Mouse (Mus musculus): ENCODE data around the gene Gm21830. TPM values are rescaled to one million over a fixed set of nuclear protein-coding genes. Genes with fewer than 3 reads are reported as not detected.
"Not testable (repeated sequence)": the region's sequence is repeated elsewhere in the genome, so short reads cannot be mapped to it uniquely, and the experiment has no call there.

The Gm21830 gene
- not detected in 2 replicates for polyA plus RNA-seq (2015; fragmentation: Nextera tagmentation; extraction: Ambion mirVana)

- not testable (repeated sequence) for H3K4me1 ChIP-seq (ENCODE audit: insufficient read depth, low read length); ATAC-seq (ENCODE audit: low FRiP score, low TSS enrichment)
- no CpG with 5 or more reads among the region's 1 CpGs for WGBS
These were observed at the start of gene Gm21830 for GRCm38 (mm10) chr2:67413425-67413824. Gene Gm21830 (plus strand): TSS chr2:67413725.

GRCm38 (mm10) chr2:67364506-67364905 is 49.0 kb upstream of the Gm21830 start:
- H3K27ac ChIP-seq (ENCODE audit: low read length): no peak overlapping the region
- H3K4me1 ChIP-seq (ENCODE audit: insufficient read depth, low read length): no peaks in the 10 kb centered on the region
- H3K4me2 ChIP-seq (replicated peaks; ENCODE audit: low read depth, low read length): no peak overlapping the region
- 74% methylated on average over 2 of the region's 2 CpGs for WGBS
- H3K36me3 ChIP-seq (ENCODE audit: insufficient read depth, low read length): no peaks in the 10 kb centered on the region
- H3K9me3 ChIP-seq (ENCODE audit: low read length): no peaks in the 10 kb centered on the region
- ATAC-seq (ENCODE audit: low FRiP score, low TSS enrichment): no peak
- H3K4me3 ChIP-seq (ENCODE audit: low read length): no peak overlapping the region
- H3K9ac ChIP-seq (replicated peaks; ENCODE audit: low read length): no peak overlapping the region
- H3K27me3 ChIP-seq (ENCODE audit: insufficient read depth, low read length): no peaks in the 10 kb centered on the region

More at GRCm38 (mm10) chr2:67413425-67413824, at the start of gene Gm21830:
- not testable (repeated sequence) for H3K9ac ChIP-seq (replicated peaks; ENCODE audit: low read length); H3K27me3 ChIP-seq (ENCODE audit: insufficient read depth, low read length); H3K9me3 ChIP-seq (ENCODE audit: low read length); H3K27ac ChIP-seq (ENCODE audit: low read length); H3K4me2 ChIP-seq (replicated peaks; ENCODE audit: low read depth, low read length); H3K36me3 ChIP-seq (ENCODE audit: insufficient read depth, low read length); H3K4me3 ChIP-seq (ENCODE audit: low read length)

- H3K4me1 ChIP-seq (ENCODE audit: insufficient read depth, low read length): no peaks in the 10 kb centered on the region
- no peaks in the 10 kb centered on the region for H3K9me3 ChIP-seq (ENCODE audit: low read length)
- ATAC-seq (ENCODE audit: low FRiP score, low TSS enrichment): no peak
- H3K9ac ChIP-seq (replicated peaks; ENCODE audit: low read length): no peak overlapping the region
- WGBS: 61% methylated on average over 3 of the region's 3 CpGs
- H3K4me3 ChIP-seq (ENCODE audit: low read length): no peak overlapping the region
- no peak overlapping the region for H3K4me2 ChIP-seq (replicated peaks; ENCODE audit: low read depth, low read length)
- no peaks in the 10 kb centered on the region for H3K27me3 ChIP-seq (ENCODE audit: insufficient read depth, low read length)
- no peaks in the 10 kb centered on the region for H3K36me3 ChIP-seq (ENCODE audit: insufficient read depth, low read length)
- no peak overlapping the region for H3K27ac ChIP-seq (ENCODE audit: low read length)
These were observed 35.0 kb upstream of the Gm21830 start for GRCm38 (mm10) chr2:67378504-67378903.

GRCm38 (mm10) chr2:67420853-67421252 is 7.3 kb downstream of the Gm21830 start:
- Histone ChIP-seq H3K9me3 (ENCODE audit: low read length) (no peaks in the 10 kb centered on the region), H3K36me3 (ENCODE audit: insufficient read depth, low read length) (no peaks in the 10 kb centered on the region), H3K4me3 (ENCODE audit: low read length) (no peak overlapping the region), H3K27me3 (ENCODE audit: insufficient read depth, low read length) (no peaks in the 10 kb centered on the region), H3K27ac (ENCODE audit: low read length) (no peak overlapping the region), H3K4me2 (replicated peaks; ENCODE audit: low read depth, low read length) (no peak overlapping the region), H3K9ac (replicated peaks; ENCODE audit: low read length) (no peak overlapping the region), H3K4me1 (ENCODE audit: insufficient read depth, low read length) (no peaks in the 10 kb centered on the region)
- no peak for ATAC-seq (ENCODE audit: low FRiP score, low TSS enrichment)

GRCm38 (mm10) chr2:67422799-67423198 is 9.3 kb downstream of the Gm21830 start:
- no peaks in the 10 kb centered on the region for H3K36me3 ChIP-seq (ENCODE audit: insufficient read depth, low read length)
- no peak for ATAC-seq (ENCODE audit: low FRiP score, low TSS enrichment)
- H3K4me3 ChIP-seq (ENCODE audit: low read length): no peak overlapping the region
- H3K27ac ChIP-seq (ENCODE audit: low read length): no peak overlapping the region
- 71% methylated on average over 1 of the region's 1 CpGs for WGBS
- H3K9ac ChIP-seq (replicated peaks; ENCODE audit: low read length): no peak overlapping the region
- no peak overlapping the region for H3K4me2 ChIP-seq (replicated peaks; ENCODE audit: low read depth, low read length)
- H3K4me1 ChIP-seq (ENCODE audit: insufficient read depth, low read length): no peaks in the 10 kb centered on the region
- H3K27me3 ChIP-seq (ENCODE audit: insufficient read depth, low read length): no peaks in the 10 kb centered on the region
- no peaks in the 10 kb centered on the region for H3K9me3 ChIP-seq (ENCODE audit: low read length)

- Histone ChIP-seq H3K4me2 (replicated peaks; ENCODE audit: low read depth, low read length) (no peak within 1 kb of the TSS), H3K27ac (ENCODE audit: low read length) (no peak within 1 kb of the TSS), H3K4me3 (ENCODE audit: low read length) (no peak within 1 kb of the TSS), H3K36me3 (ENCODE audit: insufficient read depth, low read length) (no peaks in the 10 kb centered on the region), H3K9me3 (ENCODE audit: low read length) (no peaks in the 10 kb centered on the region), H3K9ac (replicated peaks; ENCODE audit: low read length) (no peak within 1 kb of the TSS), H3K27me3 (ENCODE audit: insufficient read depth, low read length) (no peaks in the 10 kb centered on the region), H3K4me1 (ENCODE audit: insufficient read depth, low read length) (no peaks in the 10 kb centered on the region)
- ATAC-seq (ENCODE audit: low FRiP score, low TSS enrichment): no peak
- WGBS: 63% methylated on average over 2 of the region's 2 CpGs
These were observed 19.6 kb downstream of the Gm21830 start, which contains the start of gene Gm26727 for GRCm38 (mm10) chr2:67433081-67433480. Gene Gm26727 (minus strand): TSS chr2:67433181.

GRCm38 (mm10) chr2:67438309-67438708 is 24.8 kb downstream of the Gm21830 start:
- H3K36me3 ChIP-seq (ENCODE audit: insufficient read depth, low read length): no peaks in the 10 kb centered on the region
- no peaks in the 10 kb centered on the region for H3K4me1 ChIP-seq (ENCODE audit: insufficient read depth, low read length)
- no peaks in the 10 kb centered on the region for H3K9me3 ChIP-seq (ENCODE audit: low read length)
- no peak overlapping the region for H3K4me3 ChIP-seq (ENCODE audit: low read length)
- WGBS: 90% methylated on average over 8 of the region's 8 CpGs
- H3K4me2 ChIP-seq (replicated peaks; ENCODE audit: low read depth, low read length): no peak overlapping the region
- no peak overlapping the region for H3K27ac ChIP-seq (ENCODE audit: low read length)
- no peak for ATAC-seq (ENCODE audit: low FRiP score, low TSS enrichment)
- H3K9ac ChIP-seq (replicated peaks; ENCODE audit: low read length): no peak overlapping the region
- H3K27me3 ChIP-seq (ENCODE audit: insufficient read depth, low read length): no peaks in the 10 kb centered on the region

GRCm38 (mm10) chr2:67445780-67446179 is 32.3 kb downstream of the Gm21830 start, which contains the start of gene Xirp2:
Gene Xirp2 (plus strand): TSS chr2:67446002.
- Histone ChIP-seq H3K9me3 (ENCODE audit: low read length) (no peaks in the 10 kb centered on the region), H3K9ac (replicated peaks; ENCODE audit: low read length) (no peak within 1 kb of the TSS), H3K4me3 (ENCODE audit: low read length) (no peak within 1 kb of the TSS), H3K27ac (ENCODE audit: low read length) (no peak within 1 kb of the TSS), H3K27me3 (ENCODE audit: insufficient read depth, low read length) (no peaks in the 10 kb centered on the region), H3K4me2 (replicated peaks; ENCODE audit: low read depth, low read length) (no peak within 1 kb of the TSS), H3K4me1 (ENCODE audit: insufficient read depth, low read length) (no peaks in the 10 kb centered on the region), H3K36me3 (ENCODE audit: insufficient read depth, low read length) (no peaks in the 10 kb centered on the region)
- ATAC-seq (ENCODE audit: low FRiP score, low TSS enrichment): no peak
- 77% methylated on average over 3 of the region's 3 CpGs for WGBS

- WGBS: 84% methylated on average over 1 of the region's 1 CpGs
- no peak for ATAC-seq (ENCODE audit: low FRiP score, low TSS enrichment)
- no peaks in the 10 kb centered on the region for H3K9me3 ChIP-seq (ENCODE audit: low read length)
- H3K27me3 ChIP-seq (ENCODE audit: insufficient read depth, low read length): no peaks in the 10 kb centered on the region
- H3K9ac ChIP-seq (replicated peaks; ENCODE audit: low read length): no peak overlapping the region
- no peaks in the 10 kb centered on the region for H3K36me3 ChIP-seq (ENCODE audit: insufficient read depth, low read length)
- H3K4me2 ChIP-seq (replicated peaks; ENCODE audit: low read depth, low read length): no peak overlapping the region
- H3K4me1 ChIP-seq (ENCODE audit: insufficient read depth, low read length): no peaks in the 10 kb centered on the region
- no peak overlapping the region for H3K4me3 ChIP-seq (ENCODE audit: low read length)
- no peak overlapping the region for H3K27ac ChIP-seq (ENCODE audit: low read length)
These were observed 33.2 kb downstream of the Gm21830 start for GRCm38 (mm10) chr2:67446772-67447171.

GRCm38 (mm10) chr2:67447206-67447605 is 33.7 kb downstream of the Gm21830 start:
- no peak overlapping the region for H3K27ac ChIP-seq (ENCODE audit: low read length)
- no peaks in the 10 kb centered on the region for H3K27me3 ChIP-seq (ENCODE audit: insufficient read depth, low read length)
- no peak overlapping the region for H3K9ac ChIP-seq (replicated peaks; ENCODE audit: low read length)
- H3K4me2 ChIP-seq (replicated peaks; ENCODE audit: low read depth, low read length): no peak overlapping the region
- no peaks in the 10 kb centered on the region for H3K4me1 ChIP-seq (ENCODE audit: insufficient read depth, low read length)
- WGBS: 68% methylated on average over 12 of the region's 12 CpGs
- H3K36me3 ChIP-seq (ENCODE audit: insufficient read depth, low read length): no peaks in the 10 kb centered on the region
- no peak for ATAC-seq (ENCODE audit: low FRiP score, low TSS enrichment)
- H3K4me3 ChIP-seq (ENCODE audit: low read length): no peak overlapping the region
- no peaks in the 10 kb centered on the region for H3K9me3 ChIP-seq (ENCODE audit: low read length)
